Mouse (Mus musculus) kidney, adult 2 months (tissue): Measurements from ENCODE around the gene Stra8. TPM values are rescaled to one million over a fixed set of nuclear protein-coding genes. Genes with fewer than 3 reads are reported as not detected.

Source experiments
- DNase-seq: peaks from one replicate; pipeline ENCODE4 v3.0.0; 2021
- H3K27ac ChIP-seq: fragments of 200-500 bp; 2 replicates; pipeline ENCODE4 v1.5.1; 2012; ENCODE audit warnings: low read depth, low read length, control low read depth, inconsistent platforms; ENCODE audit not compliant: insufficient read depth
- H3K27me3 ChIP-seq: fragments of 200-500 bp; replicated peaks from 2 replicates; pipeline ENCODE4 v1.6.1; 2012; ENCODE audit warnings: mild to moderate bottlenecking, moderate library complexity, low read length, inconsistent platforms; ENCODE audit not compliant: control insufficient read depth, insufficient read depth
- H3K36me3 ChIP-seq: fragments of 200-500 bp; 2 replicates; pipeline ENCODE4 v1.6.1; 2012; ENCODE audit warnings: mild to moderate bottlenecking, moderate library complexity, low read length, inconsistent platforms; ENCODE audit not compliant: control insufficient read depth, insufficient read depth
- H3K4me1 ChIP-seq: fragments of 200-500 bp; 2 replicates; pipeline ENCODE4 v1.6.1; 2011; ENCODE audit warnings: low read length; ENCODE audit not compliant: control insufficient read depth, insufficient read depth
- H3K4me3 ChIP-seq: fragments of 200-500 bp; 2 replicates; pipeline ENCODE4 v1.5.1; 2011; ENCODE audit warnings: mild to moderate bottlenecking, low read depth, low read length, control low read depth; ENCODE audit not compliant: insufficient read depth
- CTCF ChIP-seq: fragments of 200-500 bp; conservative IDR thresholded peaks from 2 replicates; pipeline ENCODE4 v1.5.1; 2011; ENCODE audit warnings: low read depth, mild to moderate bottlenecking, control low read depth, low read length, moderate library complexity, mixed read lengths; ENCODE audit not compliant: insufficient read depth, insufficient read length
- POLR2A ChIP-seq: fragments of 200-500 bp; IDR thresholded peaks from one replicate; pipeline ENCODE4 v1.6.1; 2011; ENCODE audit warnings: low read depth, low read length, control low read depth
- WGBS: fragments of 180-500 bp; shearing (Covaris S2); methylation state at CpG from one replicate; pipeline ENCODE4 v1.1.7; 2018; 5-methylcytosine and 5-hydroxymethylcytosine counted together
- polyA plus RNA-seq: library from polyadenylated mRNA; depleted of rRNA; stranded (reverse); fragments of >200 nt; gene quantifications from 2 replicates; pipeline ENCODE4 v1.2.3, GENCODE M21; 2012; rRNA removed

The Stra8 gene
- polyA plus RNA-seq, 1 experiment = not detected

DNA sequence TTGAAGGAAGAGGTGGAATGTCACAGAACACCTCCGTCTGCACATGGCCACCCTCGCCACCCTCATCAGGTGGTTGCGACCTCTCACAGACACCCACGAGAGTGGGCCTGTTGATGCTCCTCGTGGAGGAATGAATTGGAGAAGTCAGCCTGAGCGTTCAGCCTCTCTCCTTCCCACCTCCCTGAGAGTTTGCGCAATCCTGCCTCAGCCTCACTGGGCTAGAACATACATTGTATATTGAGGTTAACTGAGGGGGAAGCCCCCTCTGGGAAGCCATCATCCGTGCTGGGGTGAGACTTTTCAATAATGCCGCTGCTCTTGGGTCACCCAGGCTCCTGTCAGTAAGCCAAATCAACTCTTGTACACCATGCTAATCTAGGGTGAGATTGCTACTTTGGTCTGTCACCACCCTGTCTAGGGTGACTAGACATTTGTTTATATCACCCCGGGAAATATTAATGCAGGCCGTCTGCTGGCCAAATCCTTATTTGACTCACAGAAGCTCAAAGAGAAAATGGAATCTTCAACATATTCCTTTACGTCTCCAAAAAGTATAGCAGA lies 67.2 kb downstream of the Stra8 start:
- WGBS = 90% methylated on average over 12 of the region's 12 CpGs
- DNase-seq = no peak
- H3K27me3 ChIP-seq = no peaks in the 10 kb centered on the region
- H3K27ac ChIP-seq = no peak overlapping the region
- H3K4me1 ChIP-seq = no peaks in the 10 kb centered on the region
- no peaks in the 10 kb centered on the region for H3K36me3 ChIP-seq
- TF ChIP-seq CTCF (no peak), POLR2A (no peak)
- H3K4me3 ChIP-seq = no peak overlapping the region

DNA sequence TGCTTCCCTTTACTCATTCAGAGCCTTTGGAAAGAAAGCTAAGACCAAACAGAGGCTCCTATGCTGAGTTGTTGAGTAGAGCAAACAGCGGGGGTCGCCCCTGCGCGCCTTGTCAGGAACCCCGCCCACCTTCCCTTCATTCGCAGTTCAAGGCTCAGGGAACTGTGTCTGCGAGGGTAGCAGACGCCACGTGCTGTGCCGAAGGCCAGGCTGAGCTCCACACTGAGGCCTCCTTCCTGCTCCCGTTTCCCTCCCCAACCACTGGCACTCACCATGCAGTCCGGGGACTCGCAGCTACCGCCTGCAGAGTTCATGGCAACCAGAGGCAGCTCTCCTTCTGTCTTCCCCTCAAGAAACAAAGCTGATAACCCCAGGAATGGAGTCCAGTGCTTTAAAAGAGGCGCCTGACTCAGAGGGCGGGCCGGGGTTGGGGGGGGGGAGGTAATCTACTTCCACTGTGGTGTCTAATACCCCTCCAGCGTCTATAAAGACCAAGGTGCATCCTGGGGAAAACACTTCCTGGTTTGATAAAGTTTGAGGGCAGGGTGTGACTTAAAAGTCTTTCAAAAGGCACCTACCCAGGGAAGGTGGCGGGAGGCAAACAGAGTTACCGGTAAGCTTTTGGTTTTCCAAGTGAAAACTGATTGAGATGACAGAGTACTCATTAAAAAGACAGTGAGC lies 68.3 kb downstream of the Stra8 start, which contains the start of gene Slc23a4:
TSS of gene Slc23a4 (minus strand) at position 324 of the 681 bp plus-strand sequence.
- WGBS = 17% methylated on average over 20 of the region's 20 CpGs

More for the DNA sequence above, 68.3 kb downstream of the Stra8 start, which contains the start of gene Slc23a4:
- no peak for DNase-seq
- Histone ChIP-seq H3K4me1 (no peaks in the 10 kb centered on the region), H3K4me3 (no peak within 1 kb of the TSS), H3K27ac (no peak within 1 kb of the TSS), H3K36me3 (no peaks in the 10 kb centered on the region), H3K27me3 (no peaks in the 10 kb centered on the region)
- TF ChIP-seq POLR2A (no peak), CTCF (no peak)

Other genes with a start within 250 kb of the Stra8 start
- 10.2 and 13.1 TPM in 2 replicates for gene Agbl3, start 139.7 kb upstream of the Stra8 start, polyA plus RNA-seq
- gene Tmem140, start 57.0 kb upstream of the Stra8 start, polyA plus RNA-seq = 37.5 and 43.8 TPM in 2 replicates
- gene Cyren, start 42.1 kb upstream of the Stra8 start, polyA plus RNA-seq = 6.4 and 6.7 TPM in 2 replicates
- 56.0 and 60.5 TPM in 2 replicates for gene Wdr91, start 9.3 kb upstream of the Stra8 start, polyA plus RNA-seq
- gene Slc23a4, start 68.2 kb downstream of the Stra8 start, polyA plus RNA-seq = 0.16 and 0.22 TPM in 2 replicates
- gene Cnot4, start 213.6 kb downstream of the Stra8 start, polyA plus RNA-seq = 11.9 and 13.5 TPM in 2 replicates